Comparison of ENCODE assay signal across 9 mouse cellular contexts in the genomic region with DNA sequence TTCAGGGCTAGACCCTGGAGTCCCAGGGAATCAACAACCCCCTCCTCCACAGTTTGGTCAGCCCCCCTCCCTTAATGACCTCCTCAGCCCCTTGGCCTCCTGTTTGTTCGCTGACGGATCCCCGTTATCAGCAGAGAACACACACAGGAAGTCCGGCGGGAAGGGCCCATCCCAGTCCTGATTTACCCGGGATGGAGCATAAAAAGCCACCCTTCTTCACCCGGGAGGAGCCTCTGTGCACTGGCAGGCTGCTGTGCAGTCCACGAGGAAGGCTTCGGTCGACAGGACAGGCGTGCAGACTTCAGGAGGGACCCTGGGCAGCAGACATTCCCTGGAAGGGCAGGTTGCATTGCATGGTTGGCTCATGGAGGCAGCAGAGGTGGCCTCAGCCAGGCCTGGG. TPM values are rescaled to one million over a fixed set of nuclear protein-coding genes. Genes with fewer than 3 reads are reported as not detected.
A peak's percentile ranks its signal among the peaks of the same experiment; 100 is the strongest.
DNase-seq lines count a peak whose midpoint lies in the region; ATAC-seq and TF ChIP-seq lines count a peak whose summit lies in the region.
"Had no signal": no experiment of that assay in that cellular context is flagged by ENCODE, and none has a peak within 500 bp of the region (broad histone marks: within the 10 kb centered on the region; RNA-seq: fewer than 3 reads in every experiment).

No protein-coding gene starts in this region.

- peak overlapping the region; percentile 12; the same call in 1 of the 2 replicates for H3K4me3 ChIP-seq in embryonic facial prominence, embryonic 12.5 days
- H3K4me3 ChIP-seq in hindbrain, embryonic 16.5 days (ENCODE audit: low read length): peak overlapping the region; percentile 6; the same call in 1 of the 2 replicates
- peak overlapping the region; percentile 34 for H3K4me3 ChIP-seq in liver, embryonic 11.5 days (ENCODE audit: low read depth, low read length)
- H3K4me3 ChIP-seq in stomach, postnatal 0 days (ENCODE audit: low read depth, low read length): peak overlapping the region; percentile 27
- H3K4me3 ChIP-seq: myocyte had no signal

- WGBS in embryonic facial prominence, embryonic 12.5 days: 65% methylated on average over 11 of the region's 11 CpGs
- WGBS in hindbrain, embryonic 16.5 days: 69% methylated on average over 11 of the region's 11 CpGs
- 12% methylated on average over 11 of the region's 11 CpGs for WGBS in liver, embryonic 11.5 days
- WGBS in stomach, postnatal 0 days: 34% methylated on average over 11 of the region's 11 CpGs

- no peaks in the 10 kb centered on the region for H3K36me3 ChIP-seq in embryonic facial prominence, embryonic 12.5 days
- no peaks in the 10 kb centered on the region for H3K36me3 ChIP-seq in hindbrain, embryonic 16.5 days (ENCODE audit: control insufficient read depth, insufficient read depth, low read length)
- H3K36me3 ChIP-seq in liver, embryonic 11.5 days (ENCODE audit: control insufficient read depth, insufficient read depth, low read length): no peaks in the 10 kb centered on the region
- no peaks in the 10 kb centered on the region for H3K36me3 ChIP-seq in stomach, postnatal 0 days (ENCODE audit: control insufficient read depth, insufficient read depth, low read length)

- no peaks in the 10 kb centered on the region for H3K27me3 ChIP-seq in embryonic facial prominence, embryonic 12.5 days
- no peaks in the 10 kb centered on the region for H3K27me3 ChIP-seq in hindbrain, embryonic 16.5 days (replicated peaks; ENCODE audit: control insufficient read depth, insufficient read depth, low read length)
- H3K27me3 ChIP-seq in liver, embryonic 11.5 days (replicated peaks; ENCODE audit: control insufficient read depth, insufficient read depth, low read length): no peaks in the 10 kb centered on the region
- no peaks in the 10 kb centered on the region for H3K27me3 ChIP-seq in stomach, postnatal 0 days (ENCODE audit: control insufficient read depth, insufficient read depth, low read length)

- no peaks in the 10 kb centered on the region for H3K9me3 ChIP-seq in embryonic facial prominence, embryonic 12.5 days
- H3K9me3 ChIP-seq in hindbrain, embryonic 16.5 days (ENCODE audit: control insufficient read depth, low read length): no peaks in the 10 kb centered on the region
- no peaks in the 10 kb centered on the region for H3K9me3 ChIP-seq in liver, embryonic 11.5 days (ENCODE audit: control insufficient read depth, low read length)
- no peaks in the 10 kb centered on the region for H3K9me3 ChIP-seq in stomach, postnatal 0 days (ENCODE audit: control insufficient read depth, low read length)

- H3K4me2 ChIP-seq in embryonic facial prominence, embryonic 12.5 days (replicated peaks): no peak overlapping the region
- H3K4me2 ChIP-seq in hindbrain, embryonic 16.5 days (ENCODE audit: low read length): no peak overlapping the region
- H3K4me2 ChIP-seq in liver, embryonic 11.5 days: peak overlapping the region; percentile 38
- H3K4me2 ChIP-seq in stomach, postnatal 0 days (replicated peaks; ENCODE audit: low read depth): no peak overlapping the region

- no peak for TF ChIP-seq CTCF in stomach, postnatal 0 days (IDR thresholded peaks at IDR 0.05; ENCODE audit: low read depth)

- peak; percentile 72 for DNase-seq in adrenal gland, postnatal 10 days
- peak; percentile 47 for DNase-seq in liver, embryonic 11.5 days (ENCODE audit: low spot score)
- no peak for DNase-seq in stomach, postnatal 0 days (ENCODE audit: low spot score)
- no peak for DNase-seq in right cerebral cortex, postnatal 4 days
- no peak for DNase-seq in B cell, adult 2 months
- no peak for DNase-seq in cerebellum, postnatal 25 days

- peak overlapping the region; percentile 8; the same call in 1 of the 2 replicates for H3K9ac ChIP-seq in embryonic facial prominence, embryonic 12.5 days
- H3K9ac ChIP-seq in hindbrain, embryonic 16.5 days (ENCODE audit: low read depth, low read length): no peak overlapping the region
- H3K9ac ChIP-seq in liver, embryonic 11.5 days (ENCODE audit: low read depth, low read length): peak overlapping the region; percentile 45
- H3K9ac ChIP-seq in stomach, postnatal 0 days (ENCODE audit: low read length): peak overlapping the region; percentile 47

- ATAC-seq in embryonic facial prominence, embryonic 12.5 days (ENCODE audit: insufficient number of reproducible peaks, insufficient read depth, low FRiP score, low TSS enrichment): no peak
- no peak for ATAC-seq in hindbrain, embryonic 16.5 days
- ATAC-seq in liver, embryonic 11.5 days (replicated peaks; ENCODE audit: low FRiP score): no peak
- no peak for ATAC-seq in stomach, postnatal 0 days (ENCODE audit: low FRiP score, low TSS enrichment)

- H3K27ac ChIP-seq in embryonic facial prominence, embryonic 12.5 days: 0 out of 2 replicates have a peak overlapping the region, but pooled peaks have one; percentile 47
- H3K27ac ChIP-seq in hindbrain, embryonic 16.5 days (ENCODE audit: low read depth, low read length): no peak overlapping the region
- peak overlapping the region; percentile 28 for H3K27ac ChIP-seq in liver, embryonic 11.5 days (ENCODE audit: low read depth, low read length)
- peak overlapping the region; percentile 69 for H3K27ac ChIP-seq in stomach, postnatal 0 days (replicated peaks)

- peaks cover 16% of the 10 kb centered on the region for H3K4me1 ChIP-seq in embryonic facial prominence, embryonic 12.5 days
- peaks cover 6% of the 10 kb centered on the region; the same call in 1 of the 2 replicates for H3K4me1 ChIP-seq in hindbrain, embryonic 16.5 days (ENCODE audit: control insufficient read depth, insufficient read depth, low read depth, low read length)
- peaks cover 46% of the 10 kb centered on the region for H3K4me1 ChIP-seq in liver, embryonic 11.5 days (replicated peaks; ENCODE audit: control insufficient read depth, insufficient read depth, low read length)
- no peaks in the 10 kb centered on the region for H3K4me1 ChIP-seq in stomach, postnatal 0 days (replicated peaks; ENCODE audit: control insufficient read depth, insufficient read depth)

- TF ChIP-seq EP300 in stomach, postnatal 0 days (optimal IDR thresholded peaks at IDR 0.05): no peak

RNA-seq across cellular contexts. Expression of a gene that starts 2.8 kb away (rescaled TPM):
- not detected for total RNA-seq in adrenal gland, postnatal 10 days (2021)
- polyA plus RNA-seq in embryonic facial prominence, embryonic 12.5 days (2016; fragmentation: Nextera tagmentation; extraction: Ambion mirVana): not detected in 2 replicates
- not detected in 2 replicates for polyA plus RNA-seq in hindbrain, embryonic 16.5 days (2015; fragmentation: Nextera tagmentation; extraction: Ambion mirVana)
- polyA plus RNA-seq in liver, embryonic 11.5 days (2014; fragmentation: Nextera tagmentation; extraction: Ambion mirVana): not detected in 2 replicates
- 0.18 TPM in 1 of 2 replicates, not detected in the other for polyA plus RNA-seq in stomach, postnatal 0 days (2015; fragmentation: Nextera tagmentation; extraction: Ambion mirVana)
- polyA plus RNA-seq: myocyte had no signal

RNA-seq across cellular contexts. Expression of a gene that starts 3.8 kb away (rescaled TPM):
- 100 to 1,000 TPM; 210 to 304 TPM for total RNA-seq in adrenal gland, postnatal 10 days (2021)
- polyA plus RNA-seq in embryonic facial prominence, embryonic 12.5 days (2016; fragmentation: Nextera tagmentation; extraction: Ambion mirVana): 97.3 and 101 TPM in 2 replicates
- polyA plus RNA-seq in hindbrain, embryonic 16.5 days (2015; fragmentation: Nextera tagmentation; extraction: Ambion mirVana): 75.4 and 76.2 TPM in 2 replicates
- polyA plus RNA-seq in liver, embryonic 11.5 days (2014; fragmentation: Nextera tagmentation; extraction: Ambion mirVana): 161 and 181 TPM in 2 replicates
- polyA plus RNA-seq in stomach, postnatal 0 days (2015; fragmentation: Nextera tagmentation; extraction: Ambion mirVana): 49.7 and 54.3 TPM in 2 replicates

RNA-seq across cellular contexts. Expression of a gene that starts 20.6 kb away (rescaled TPM):
- 100 to 1,000 TPM; 333 to 433 TPM for total RNA-seq in adrenal gland, postnatal 10 days (2021)
- polyA plus RNA-seq in embryonic facial prominence, embryonic 12.5 days (2016; fragmentation: Nextera tagmentation; extraction: Ambion mirVana): 17.0 and 17.8 TPM in 2 replicates
- 6.2 and 7.2 TPM in 2 replicates for polyA plus RNA-seq in hindbrain, embryonic 16.5 days (2015; fragmentation: Nextera tagmentation; extraction: Ambion mirVana)
- 36.1 and 40.1 TPM in 2 replicates for polyA plus RNA-seq in liver, embryonic 11.5 days (2014; fragmentation: Nextera tagmentation; extraction: Ambion mirVana)
- 109 and 120 TPM in 2 replicates for polyA plus RNA-seq in stomach, postnatal 0 days (2015; fragmentation: Nextera tagmentation; extraction: Ambion mirVana)

RNA-seq across cellular contexts. Expression of a gene that starts 44.6 kb away (rescaled TPM):
- 10 to 100 TPM in 1 of 2 experiments, 1 to 10 TPM in 1; 9.1 to 17.1 TPM for total RNA-seq in adrenal gland, postnatal 10 days (2021)
- 66.0 and 75.2 TPM in 2 replicates for polyA plus RNA-seq in embryonic facial prominence, embryonic 12.5 days (2016; fragmentation: Nextera tagmentation; extraction: Ambion mirVana)
- polyA plus RNA-seq in hindbrain, embryonic 16.5 days (2015; fragmentation: Nextera tagmentation; extraction: Ambion mirVana): 153 and 156 TPM in 2 replicates
- polyA plus RNA-seq in liver, embryonic 11.5 days (2014; fragmentation: Nextera tagmentation; extraction: Ambion mirVana): 10.5 and 11.1 TPM in 2 replicates
- polyA plus RNA-seq in stomach, postnatal 0 days (2015; fragmentation: Nextera tagmentation; extraction: Ambion mirVana): 10.9 and 13.4 TPM in 2 replicates

Comparison
In these comparisons a context has a peak if more than half of its experiments do, and no peak if none do; other contexts are left out.
1. DNase-seq: peak in adrenal gland, postnatal 10 days (single experiment) and liver, embryonic 11.5 days (single experiment); none in stomach, postnatal 0 days (single experiment), right cerebral cortex, postnatal 4 days (single experiment), B cell, adult 2 months (0 of 2) and cerebellum, postnatal 25 days (0 of 2).
2. Peak in every context shown above with its lines, with median percentiles within 50 percentile points of each other: H3K4me3 ChIP-seq.